Mouse (Mus musculus) hindlimb bud, embryonic 11.5 days (tissue): ENCODE measurements around the gene Kcnj4.
"Not testable (repeated sequence)": the region's sequence is repeated elsewhere in the genome, so short reads cannot be mapped to it uniquely, and the experiment has no call there.

Source experiments
- DNase-seq: peaks from one replicate; pipeline ENCODE4 v3.0.0-alpha.2; 2012; ENCODE audit warnings: low read depth, low spot score; ENCODE audit errors: extremely low spot score

The Kcnj4 gene

DNA sequence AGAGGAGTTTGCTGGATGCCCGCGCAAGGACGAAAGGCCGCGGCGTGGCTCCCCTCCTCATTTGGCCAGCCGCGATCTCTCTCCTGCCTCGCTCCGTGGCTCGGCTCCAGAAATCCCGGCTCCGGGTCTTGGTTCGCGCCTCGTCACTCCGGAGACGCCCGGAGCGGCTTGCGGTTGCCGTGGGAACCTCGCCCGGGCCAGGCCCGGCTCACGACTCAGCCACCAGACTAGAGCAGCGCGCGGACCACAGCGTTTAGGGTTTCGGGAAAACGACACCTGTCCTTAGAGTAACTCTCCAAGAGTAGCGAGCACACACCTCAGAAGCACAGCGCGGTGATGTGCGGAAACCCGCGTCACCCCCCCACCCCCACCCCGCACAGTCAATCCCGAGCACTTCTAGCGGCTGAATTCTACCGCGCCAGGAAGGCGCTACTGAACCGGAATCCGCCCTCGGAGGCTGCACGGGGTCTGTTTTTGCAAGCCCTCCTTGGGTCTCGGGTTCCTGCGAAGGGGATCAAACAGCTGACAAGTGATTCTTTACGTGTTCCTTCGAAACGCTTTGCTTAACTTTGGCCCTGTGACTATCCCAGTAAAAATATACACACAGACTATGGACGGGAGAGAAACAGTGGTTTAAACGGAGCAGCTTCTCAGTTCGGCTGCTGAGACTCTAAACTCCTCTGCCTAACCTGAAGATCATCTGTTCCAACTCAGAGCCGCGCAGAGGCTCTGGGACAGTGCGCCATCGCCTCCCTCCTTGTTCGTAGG, 6.7 kb upstream of the Kcnj4 start:
- no peak for DNase-seq

DNA sequence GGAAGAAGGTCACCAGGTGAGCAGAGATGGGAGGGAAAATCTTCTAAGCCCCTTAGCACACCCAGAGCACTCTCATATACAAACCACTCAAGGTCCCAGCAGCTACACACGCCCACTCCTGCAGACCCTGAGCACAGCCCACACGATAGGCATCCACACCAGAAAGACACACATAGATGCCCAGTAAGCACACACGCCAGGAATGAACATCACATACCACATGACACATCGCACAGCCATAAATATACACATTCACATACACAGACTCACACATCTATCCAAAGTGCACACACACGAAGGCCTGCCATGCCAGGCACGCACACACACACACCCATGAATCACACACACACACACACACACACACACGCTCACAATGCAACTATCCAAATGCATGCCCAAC, 5.4 kb upstream of the Kcnj4 start:
- DNase-seq = no peak

DNA sequence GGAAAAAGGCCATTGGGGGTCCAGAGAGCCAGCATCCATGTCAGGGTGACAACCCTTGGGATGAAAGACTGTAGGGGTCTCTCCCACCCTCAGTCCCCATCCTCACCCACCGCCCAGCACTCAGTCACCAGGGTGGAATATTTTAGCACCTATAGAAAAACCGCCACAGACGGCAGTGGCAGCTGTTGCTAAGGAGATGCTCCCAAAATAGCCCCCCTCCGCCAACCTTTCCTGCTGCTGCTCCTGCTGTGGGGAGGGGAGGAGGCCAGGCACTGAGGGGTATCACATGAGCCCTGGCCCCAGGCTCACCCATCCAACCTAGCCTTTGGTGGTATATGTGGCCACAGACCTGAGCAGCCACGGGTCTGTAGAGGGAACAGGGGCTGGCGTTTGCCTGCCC, 5.0 kb upstream of the Kcnj4 start:
- DNase-seq = no peak

DNA sequence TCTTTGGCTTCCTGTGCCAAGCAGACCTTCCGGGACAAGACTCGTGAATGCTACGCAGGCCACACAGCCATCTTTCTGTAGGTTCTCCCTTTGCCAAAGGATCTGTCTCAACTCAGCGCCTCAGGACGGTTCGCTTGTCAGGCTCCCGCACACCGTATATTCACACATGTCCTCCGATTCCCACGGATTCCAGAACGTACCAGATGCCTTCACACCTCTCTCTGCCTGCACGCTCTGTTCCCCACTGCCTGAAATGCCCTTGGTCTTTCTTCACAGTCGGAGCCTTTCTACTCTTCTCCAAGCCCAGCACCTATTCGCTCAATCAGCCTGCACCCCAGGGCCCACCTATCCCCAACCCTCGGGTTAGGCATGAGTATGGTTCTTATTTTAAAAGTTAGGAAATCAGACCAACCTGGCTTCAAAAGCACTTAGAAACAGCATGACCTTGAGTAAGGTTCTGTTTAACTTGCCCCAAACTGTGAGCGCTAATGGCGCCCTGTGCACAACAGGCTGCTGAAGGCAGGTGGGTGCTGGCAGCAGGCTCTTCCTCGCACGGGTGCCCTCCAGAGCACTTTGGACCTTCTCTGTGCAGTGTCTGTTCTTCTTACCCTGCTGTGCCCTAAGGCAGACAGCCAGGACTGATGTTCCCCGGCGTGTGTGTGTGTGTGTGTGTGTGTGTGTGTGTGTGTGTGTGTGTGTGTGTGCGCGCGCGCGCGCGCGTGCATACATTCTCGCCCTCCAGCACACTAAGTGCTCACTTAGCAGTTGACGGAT, 2.2 kb upstream of the Kcnj4 start:
- no peak for DNase-seq

DNA sequence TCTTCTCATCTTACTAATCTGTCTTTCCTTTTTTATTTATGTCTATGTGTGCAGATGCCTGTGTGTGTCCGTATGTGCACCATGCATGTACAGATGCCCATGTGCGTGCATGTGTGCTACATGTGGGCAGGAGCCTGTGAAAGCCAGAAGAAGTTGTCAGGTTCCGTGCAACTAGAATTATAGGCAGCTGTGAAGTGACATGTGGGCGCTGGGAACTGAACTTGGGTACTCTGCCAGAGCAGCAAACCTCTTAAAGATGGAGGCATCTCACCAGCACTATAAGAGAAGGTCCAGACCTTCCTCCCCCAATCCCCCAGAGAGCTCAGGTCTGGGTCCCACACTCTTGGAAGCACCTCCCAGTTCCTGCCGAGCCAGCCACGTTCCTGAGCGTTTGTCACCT, 1.4 kb upstream of the Kcnj4 start:
- no peak for DNase-seq

DNA sequence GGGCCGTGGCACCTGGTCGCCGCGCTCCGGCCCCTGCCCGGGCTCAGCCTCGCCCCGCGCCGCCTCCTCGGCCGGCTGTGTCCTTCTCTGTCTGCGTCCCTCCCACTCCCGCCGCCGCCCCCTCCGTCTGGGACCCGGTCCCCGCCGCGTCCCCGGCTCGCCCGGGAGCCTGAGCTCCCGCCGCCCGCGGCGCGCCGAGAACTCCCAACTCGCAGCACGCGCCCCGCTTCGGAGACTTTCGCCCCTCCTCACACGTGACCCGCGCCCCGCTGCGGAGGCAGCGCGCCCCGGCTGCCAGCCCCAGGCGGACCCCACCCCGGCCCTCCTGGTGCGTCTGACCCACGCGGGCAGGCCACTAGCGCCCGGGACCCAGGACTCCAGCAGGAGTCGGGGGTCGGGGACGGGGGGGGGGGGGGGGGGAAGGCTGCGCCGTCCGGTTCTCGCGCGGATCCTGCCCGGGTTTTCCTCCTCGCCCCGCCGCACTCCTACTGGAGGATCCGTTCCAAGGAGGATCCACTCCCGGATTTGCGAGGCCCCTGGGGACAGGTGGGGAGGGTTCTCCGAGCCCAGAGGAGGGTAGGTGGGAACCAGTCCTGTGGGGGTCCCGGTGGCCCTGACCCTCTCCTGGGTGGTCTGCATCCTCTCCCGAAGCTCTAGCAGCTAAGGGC, 709 bp upstream of the Kcnj4 start:
- DNase-seq = no peak

DNA sequence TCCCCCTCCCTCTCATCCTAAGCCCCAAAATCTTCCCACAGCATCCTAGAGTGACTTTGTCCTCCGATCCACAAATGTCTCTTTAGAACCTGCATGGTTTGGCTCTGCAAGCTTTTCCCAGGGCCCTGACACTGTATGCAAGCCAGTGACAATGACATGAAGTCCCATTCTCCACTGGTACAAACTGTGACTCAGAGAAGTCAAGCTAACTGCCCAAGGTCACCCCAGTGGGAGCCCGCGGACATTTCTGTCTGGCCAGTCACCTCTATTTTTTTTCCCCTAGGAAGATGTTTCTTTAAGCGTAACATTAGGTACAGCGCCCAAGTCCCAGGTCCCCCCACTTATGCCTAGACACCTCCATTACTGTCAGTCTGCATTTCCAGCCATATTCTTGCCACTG, 1.6 kb downstream of the Kcnj4 start:
- DNase-seq = no peak

DNA sequence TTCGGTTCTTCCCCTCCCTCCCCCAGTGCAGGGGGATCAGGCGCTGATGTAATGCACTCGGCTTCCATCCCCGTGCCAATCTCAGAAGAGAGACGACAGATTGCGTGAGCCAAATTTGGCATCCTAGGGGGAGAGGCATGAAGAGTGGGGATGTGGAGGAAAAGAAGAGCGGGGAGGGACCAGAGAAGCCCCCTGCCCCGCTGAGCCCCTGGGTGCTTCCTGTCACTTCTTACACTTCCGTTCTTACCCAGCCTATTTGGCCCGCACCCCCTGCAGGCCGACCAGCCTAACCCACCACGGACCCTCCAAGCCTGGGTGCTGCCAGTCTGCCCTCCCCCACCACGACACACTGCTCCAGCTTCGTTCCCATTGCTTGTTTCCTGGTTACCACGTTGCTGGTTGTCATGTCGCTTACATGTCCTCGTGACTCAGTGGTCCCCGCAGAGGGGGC, 2.1 kb downstream of the Kcnj4 start:
- DNase-seq = no peak

DNA sequence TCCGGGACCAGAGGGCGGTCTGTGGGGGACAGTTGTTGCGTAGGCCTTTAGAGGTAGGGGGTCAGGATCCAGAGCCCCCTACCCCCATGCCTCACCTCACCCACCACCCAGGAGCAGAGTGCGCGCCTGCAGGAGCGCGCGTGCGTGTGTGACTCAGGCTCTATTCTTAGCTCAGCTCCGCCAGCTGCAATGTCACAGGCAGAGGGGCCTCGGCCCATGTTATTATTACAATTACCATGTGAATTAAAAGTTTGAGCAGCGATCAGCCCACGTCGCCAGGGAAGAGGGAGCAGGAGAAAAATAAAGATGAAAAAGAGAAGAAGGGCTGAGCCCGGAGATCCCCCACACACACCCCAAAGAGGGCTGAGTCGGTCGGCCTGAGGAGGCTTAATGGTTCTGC, 4.9 kb downstream of the Kcnj4 start:
- DNase-seq = no peak

DNA sequence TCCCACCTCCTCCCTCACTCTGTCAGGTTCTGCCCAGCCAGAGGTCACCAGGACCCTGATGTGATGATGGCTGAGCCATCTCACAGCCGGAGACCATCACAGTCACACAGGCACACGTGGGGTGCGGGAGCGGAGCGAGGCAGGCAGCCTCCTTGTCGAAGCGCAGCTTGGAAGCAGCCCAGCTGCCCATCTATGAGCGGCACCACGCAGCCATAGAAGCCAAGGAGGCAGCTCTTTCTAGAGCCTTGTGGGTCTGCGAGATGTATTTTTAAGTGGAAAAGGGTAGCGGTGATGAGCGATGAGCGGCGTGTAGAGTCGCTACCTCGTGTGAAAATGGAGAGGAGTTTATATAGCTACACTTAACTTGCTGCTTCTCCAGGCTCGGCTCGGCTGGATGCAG, 11.5 kb downstream of the Kcnj4 start:
- no peak for DNase-seq

DNA sequence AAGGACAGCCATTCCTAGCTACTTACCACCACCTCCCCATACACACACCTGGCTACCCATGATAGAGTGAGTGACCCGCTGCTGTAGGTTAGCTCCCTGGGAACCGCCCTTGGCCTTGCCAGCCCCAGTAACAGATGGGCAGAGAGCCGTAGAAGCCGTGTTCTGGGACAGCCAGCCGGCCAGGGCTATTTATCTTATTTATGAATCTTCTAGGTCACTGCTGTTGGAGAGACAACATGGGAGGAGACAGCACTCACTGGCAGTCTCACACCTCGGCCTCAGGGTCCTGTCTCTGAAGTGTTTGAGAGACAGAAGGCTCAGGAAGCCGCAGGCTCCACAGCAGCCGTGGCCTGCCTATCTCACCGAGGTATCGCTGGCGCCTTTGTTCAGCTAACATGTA, 15.6 kb downstream of the Kcnj4 start:
- no peak for DNase-seq

DNA sequence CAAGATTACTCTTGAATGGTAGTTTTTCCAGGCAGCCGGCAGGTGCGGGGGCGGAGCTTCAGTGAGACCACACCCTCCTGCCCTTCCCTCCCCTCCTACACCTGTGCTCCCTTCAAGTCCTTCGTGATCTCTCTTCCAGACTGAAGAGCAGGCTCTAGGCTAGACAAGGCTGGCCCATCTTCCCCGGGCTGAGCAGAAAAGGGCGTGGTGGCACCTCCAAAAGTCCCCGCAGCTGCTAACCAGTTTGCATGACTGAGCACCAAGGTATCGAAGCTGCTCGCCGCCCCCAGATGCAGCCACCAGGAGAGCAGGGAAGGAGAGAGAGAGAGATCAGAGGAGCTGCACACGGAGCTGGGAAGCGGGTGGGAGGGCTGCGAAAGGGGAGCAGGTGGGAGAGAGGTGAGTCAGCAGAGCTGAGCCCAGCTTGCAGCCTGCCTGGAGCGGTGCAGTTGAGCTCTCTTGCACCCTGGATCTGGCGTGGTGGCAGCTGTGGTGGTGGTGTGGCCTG, 23.8 kb downstream of the Kcnj4 start:
- no peak for DNase-seq

DNA sequence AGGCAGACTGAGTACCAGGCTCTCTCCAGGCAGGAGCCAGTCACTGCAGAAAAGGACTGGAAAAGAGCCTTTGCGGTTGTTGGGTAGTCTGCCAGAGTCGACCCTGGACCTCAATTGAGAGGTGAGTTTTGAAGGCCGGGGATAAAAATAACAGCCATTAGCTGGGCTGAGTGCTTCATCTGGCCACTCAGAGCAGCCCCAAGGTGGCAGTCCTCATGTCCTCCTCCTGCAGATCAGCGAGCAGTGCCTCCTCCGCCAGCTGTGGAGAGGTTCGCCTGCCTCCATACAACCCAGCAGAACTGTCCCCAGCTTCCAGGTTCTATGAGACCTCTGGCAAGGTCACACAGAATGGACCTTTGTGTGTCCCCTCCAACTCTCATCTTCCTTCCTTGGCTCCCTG, 27.8 kb downstream of the Kcnj4 start:
- no peak for DNase-seq

DNA sequence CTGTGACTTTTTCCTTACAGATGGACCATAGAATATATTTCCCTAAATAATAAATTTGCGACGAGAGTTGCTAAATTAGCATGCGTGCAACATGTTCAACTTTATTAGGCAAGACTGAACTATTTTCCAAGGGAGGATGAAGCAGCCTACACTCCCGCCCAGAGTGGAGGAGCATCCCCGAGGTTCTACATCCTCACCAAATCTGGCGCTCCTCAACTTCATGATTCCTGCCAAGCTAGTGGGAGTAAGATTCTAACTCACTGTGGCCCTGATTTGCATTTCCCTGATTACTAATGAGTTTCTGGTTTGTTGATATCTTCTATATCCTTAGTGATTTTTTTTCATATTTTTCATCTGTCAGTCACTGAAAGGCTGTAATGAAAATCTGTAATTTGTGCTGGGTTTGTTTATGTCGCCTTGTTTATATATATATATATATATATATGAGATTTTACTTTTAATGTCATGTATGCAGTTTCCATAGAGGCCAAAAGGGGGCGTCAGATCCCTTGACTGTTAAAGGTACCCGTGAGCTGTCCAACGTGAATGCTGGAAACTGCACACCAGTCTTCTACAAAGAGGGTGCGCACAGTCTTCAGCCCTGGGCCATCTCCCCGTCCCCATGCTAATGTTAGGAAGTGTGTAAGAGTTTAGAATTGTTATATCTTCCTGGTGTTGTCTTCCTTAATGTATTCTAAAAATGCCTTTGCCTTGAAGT, 31.2 kb downstream of the Kcnj4 start:
- DNase-seq = no peak

DNA sequence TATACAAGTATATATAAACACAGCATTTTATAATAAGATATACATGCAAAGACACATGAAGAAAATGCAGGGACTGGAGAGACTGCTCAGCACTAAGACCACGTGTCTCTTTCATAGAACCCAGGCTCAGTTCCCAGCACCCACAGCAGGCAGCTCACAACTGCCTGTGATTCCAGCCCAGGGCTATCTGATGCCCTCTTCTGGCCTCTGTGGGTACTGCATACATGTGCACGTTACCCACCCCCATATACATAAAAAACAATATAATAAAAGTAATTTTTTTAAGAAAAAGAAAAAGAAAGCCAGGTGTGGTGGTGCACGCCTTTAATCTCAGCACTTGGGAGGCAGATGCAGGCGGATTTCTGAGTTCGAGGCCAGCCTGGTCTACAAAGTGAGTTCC, 32.0 kb downstream of the Kcnj4 start:
- no peak for DNase-seq

DNA sequence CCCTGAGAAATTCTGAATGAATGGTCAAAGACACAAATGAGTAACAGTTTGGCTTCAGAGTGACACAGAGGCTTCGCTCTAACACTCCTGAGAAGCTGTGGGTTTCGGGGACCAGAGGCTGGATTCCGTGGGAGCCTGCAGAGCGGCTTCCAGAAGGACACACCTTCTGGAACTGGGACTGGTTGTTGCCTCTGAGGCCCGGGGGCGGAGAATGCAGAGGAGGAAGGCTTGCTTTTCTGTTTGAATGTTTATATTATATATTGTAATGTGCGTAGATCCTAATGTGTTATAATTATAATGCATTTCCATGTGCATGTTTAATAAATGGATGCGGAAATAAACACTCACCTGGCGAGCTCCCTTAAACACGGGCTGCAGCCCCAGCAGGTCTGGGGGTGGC, 33.9 kb downstream of the Kcnj4 start:
- DNase-seq = no peak

DNA sequence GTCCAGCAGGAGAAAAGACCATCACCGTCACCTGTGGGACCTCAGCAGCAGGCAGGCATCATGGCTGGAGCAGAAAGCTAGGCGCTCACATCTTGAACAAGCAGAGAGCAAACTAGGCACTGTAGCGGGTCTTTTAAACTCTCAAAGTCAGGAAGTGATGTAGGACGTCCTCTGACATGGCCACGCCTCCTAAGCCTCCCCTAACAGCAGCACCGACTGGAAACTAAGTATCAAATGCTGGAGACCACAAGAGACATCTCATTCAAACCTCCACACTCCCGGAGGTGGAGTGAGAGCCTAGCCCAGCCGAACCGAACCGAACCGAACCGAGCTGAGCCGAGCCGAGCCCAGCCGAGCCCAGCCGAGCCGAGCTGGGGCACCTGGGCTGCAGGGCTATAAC, 34.5 kb downstream of the Kcnj4 start:
- DNase-seq = no peak

DNA sequence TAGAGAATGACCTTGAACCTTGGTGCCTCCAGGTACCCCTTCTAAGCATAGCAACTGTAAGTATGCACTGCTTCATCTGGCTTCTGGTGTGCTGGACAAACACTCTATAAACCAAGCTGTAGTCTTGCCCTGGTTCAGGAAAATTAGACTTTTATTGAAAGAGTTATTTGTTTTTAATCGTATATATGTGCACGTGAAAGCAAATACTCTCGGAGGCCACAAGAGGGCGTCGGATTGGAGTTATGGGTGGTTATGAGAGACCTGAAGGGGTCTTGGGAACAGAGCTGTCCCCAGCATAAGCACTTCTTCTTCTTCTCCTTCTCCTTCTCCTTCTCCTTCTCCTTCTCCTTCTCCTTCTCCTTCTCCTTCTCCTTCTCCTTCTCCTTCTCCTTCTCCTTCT, 35.5 kb downstream of the Kcnj4 start:
- DNase-seq = no peak

DNA sequence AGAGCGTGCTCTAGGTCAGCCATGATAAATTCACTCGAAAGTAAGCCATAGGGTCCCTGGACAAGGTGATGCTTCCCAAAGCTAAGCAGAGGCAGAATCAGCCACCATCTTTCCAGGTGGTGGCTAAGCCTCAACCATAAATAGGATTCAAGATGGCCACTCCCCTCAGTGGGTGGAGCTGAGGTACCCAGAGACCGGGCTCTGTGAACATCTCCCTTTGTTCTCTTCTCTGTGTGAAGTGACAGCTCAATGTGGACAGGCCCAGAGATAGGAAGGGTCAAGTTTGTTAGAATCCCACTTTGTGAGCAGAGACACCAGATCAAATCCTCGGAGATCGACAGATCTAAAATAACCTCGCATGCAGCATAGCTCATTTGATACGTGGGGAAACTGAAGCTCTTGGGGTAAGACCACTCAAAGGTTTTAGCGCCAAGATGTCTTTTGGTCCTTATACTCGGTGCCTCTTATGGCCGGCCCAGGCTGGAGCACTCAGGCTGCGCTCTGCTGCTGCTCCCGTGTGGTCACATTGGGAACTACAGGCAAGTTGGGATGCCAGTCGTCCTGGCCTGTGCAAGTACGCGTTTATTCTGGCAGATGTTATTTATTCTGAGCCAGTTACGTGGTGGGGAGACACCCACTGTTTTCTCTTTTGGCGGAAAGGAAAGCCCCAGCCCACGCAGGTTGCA, 38.3 kb downstream of the Kcnj4 start:
- DNase-seq = peak; percentile 61

DNA sequence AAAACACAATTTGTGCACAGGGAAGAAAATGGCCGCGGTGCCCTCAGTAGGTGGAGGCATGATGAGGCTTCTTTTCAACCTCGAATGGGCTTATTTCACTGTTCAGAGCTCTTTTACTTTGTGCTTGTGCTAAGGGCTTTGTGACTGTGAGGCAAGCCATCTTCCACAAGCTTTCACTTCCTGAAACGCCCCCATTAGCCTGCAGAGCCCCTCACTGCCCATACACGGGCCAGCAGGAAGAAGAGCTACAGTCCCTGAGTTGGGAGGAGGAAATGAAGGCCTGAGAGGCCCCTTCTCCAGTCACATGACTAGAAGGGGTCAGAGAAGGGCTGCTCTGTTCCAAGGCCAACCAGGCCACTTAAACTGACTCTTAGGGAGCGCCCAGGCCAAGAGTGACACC, 48.5 kb downstream of the Kcnj4 start:
- no peak for DNase-seq

DNA sequence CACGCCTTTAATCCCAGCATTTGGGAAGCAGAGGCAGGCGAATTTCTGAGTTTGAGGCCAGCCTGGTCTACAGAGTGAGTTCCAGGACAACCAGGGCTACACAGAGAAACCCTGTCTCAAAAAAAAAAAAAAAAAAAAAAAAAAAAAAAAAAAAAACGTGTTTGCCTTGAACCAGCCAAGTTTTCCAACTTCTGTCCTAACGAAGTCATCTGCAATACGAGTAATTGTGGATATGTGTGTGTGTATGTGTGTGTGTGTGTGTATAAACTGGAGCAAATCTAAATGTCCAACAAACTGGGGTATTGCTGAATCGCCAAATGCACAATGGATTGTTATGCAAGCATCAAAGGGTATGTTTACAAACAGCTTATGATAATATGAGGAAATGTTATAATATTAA, 48.9 kb downstream of the Kcnj4 start:
- DNase-seq = not testable (repeated sequence)
